Mouse (Mus musculus) heart, embryonic 15.5 days (tissue): ENCODE data around the gene Dnah5. TPM values are rescaled to one million over a fixed set of nuclear protein-coding genes. Genes with fewer than 3 reads are reported as not detected.

Experiments used
- ATAC-seq: fragments of 200-750 bp; cut with Nextera tagmentation; replicated peaks from 2 replicates; pipeline ENCODE4 v1.8.0; 2017; ENCODE audit warnings: low read depth, moderate TSS enrichment; ENCODE audit not compliant: insufficient number of reproducible peaks, insufficient read depth, low FRiP score
- H3K27ac ChIP-seq: fragments of 300-500 bp; sonication (generic); 2 replicates; pipeline ENCODE4 v1.5.1; 2015; ENCODE audit warnings: mild to moderate bottlenecking, inconsistent platforms
- H3K27me3 ChIP-seq: fragments of 300-500 bp; sonication (generic); 2 replicates; pipeline ENCODE4 v1.6.1; 2015; ENCODE audit warnings: inconsistent platforms
- H3K36me3 ChIP-seq: fragments of 300-500 bp; sonication (generic); 2 replicates; pipeline ENCODE4 v1.6.1; 2015; ENCODE audit warnings: mild to moderate bottlenecking, inconsistent platforms
- H3K4me1 ChIP-seq: fragments of 300-500 bp; sonication (generic); replicated peaks from 2 replicates; pipeline ENCODE4 v1.6.1; 2015; ENCODE audit warnings: inconsistent platforms
- H3K4me2 ChIP-seq: fragments of 300-500 bp; sonication (generic); 2 replicates; pipeline ENCODE4 v1.6.1; 2015; ENCODE audit warnings: inconsistent platforms, mild to moderate bottlenecking, moderate library complexity
- H3K4me3 ChIP-seq: fragments of 300-500 bp; sonication (generic); 2 replicates; pipeline ENCODE4 v1.5.1; 2015; ENCODE audit warnings: mild to moderate bottlenecking, inconsistent platforms
- H3K9ac ChIP-seq: fragments of 300-500 bp; sonication (generic); 2 replicates; pipeline ENCODE4 v1.6.1; 2015; ENCODE audit warnings: mild to moderate bottlenecking, inconsistent platforms
- H3K9me3 ChIP-seq: fragments of 300-500 bp; sonication (generic); replicated peaks from 2 replicates; pipeline ENCODE4 v1.6.1; 2016; ENCODE audit warnings: inconsistent platforms
- WGBS: fragments of 180-500 bp; shearing (Covaris S2); methylation state at CpG from one replicate; pipeline ENCODE4 v1.1.7; 2015; ENCODE audit warnings: mixed read lengths; 5-methylcytosine and 5-hydroxymethylcytosine counted together
- polyA plus RNA-seq: library from polyadenylated mRNA; unstranded; fragments of >200 nt; fragmentation: Nextera tagmentation; extraction: Ambion mirVana; gene quantifications from 2 replicates; pipeline ENCODE4 v1.2.1, GENCODE M21; 2015

Gene Dnah5
- polyA plus RNA-seq, 1 experiment from 2014 or later: 0.03 TPM

- Histone ChIP-seq H3K36me3 (no peaks in the 10 kb centered on the region), H3K27me3 (no peaks in the 10 kb centered on the region), H3K4me3 (no peak overlapping the region), H3K4me2 (no peak overlapping the region), H3K9me3 (no peaks in the 10 kb centered on the region), H3K4me1 (no peaks in the 10 kb centered on the region), H3K9ac (no peak overlapping the region), H3K27ac (no peak overlapping the region)
- no peak for ATAC-seq
- WGBS: 79% methylated on average over 2 of the region's 2 CpGs
Measured at GRCm38 (mm10) chr15:28307884-28308283, 104.3 kb downstream of the Dnah5 start.

GRCm38 (mm10) chr15:28310516-28310915, 107.0 kb downstream of the Dnah5 start:
- Histone ChIP-seq H3K9me3 (no peaks in the 10 kb centered on the region), H3K4me2 (no peak overlapping the region), H3K27ac (no peak overlapping the region), H3K27me3 (no peaks in the 10 kb centered on the region), H3K36me3 (no peaks in the 10 kb centered on the region), H3K9ac (no peak overlapping the region), H3K4me1 (no peaks in the 10 kb centered on the region), H3K4me3 (no peak overlapping the region)
- 58% methylated on average over 4 of the region's 4 CpGs for WGBS
- no peak for ATAC-seq

- Histone ChIP-seq H3K4me2 (no peak overlapping the region), H3K27ac (no peak overlapping the region), H3K27me3 (0 out of 2 replicates have a peak, but pooled peaks cover 4% of the 10 kb centered on the region), H3K4me3 (no peak overlapping the region), H3K9ac (no peak overlapping the region), H3K36me3 (no peaks in the 10 kb centered on the region), H3K4me1 (no peaks in the 10 kb centered on the region), H3K9me3 (no peaks in the 10 kb centered on the region)
- no peak for ATAC-seq
- 69% methylated on average over 14 of the region's 14 CpGs for WGBS
Measured at GRCm38 (mm10) chr15:28313451-28313850, 109.9 kb downstream of the Dnah5 start.

- Histone ChIP-seq H3K27ac (no peak overlapping the region), H3K36me3 (no peaks in the 10 kb centered on the region), H3K27me3 (0 out of 2 replicates have a peak, but pooled peaks cover 4% of the 10 kb centered on the region), H3K4me2 (no peak overlapping the region), H3K4me3 (no peak overlapping the region), H3K9ac (no peak overlapping the region), H3K4me1 (no peaks in the 10 kb centered on the region), H3K9me3 (no peaks in the 10 kb centered on the region)
- ATAC-seq: no peak
- 23% methylated on average over 6 of the region's 6 CpGs for WGBS
Measured at GRCm38 (mm10) chr15:28315812-28316528, 112.4 kb downstream of the Dnah5 start.

GRCm38 (mm10) chr15:28322533-28322932, 119.0 kb downstream of the Dnah5 start:
- WGBS: 80% methylated on average over 7 of the region's 7 CpGs

GRCm38 (mm10) chr15:28326985-28327384, 123.4 kb downstream of the Dnah5 start:
- no peaks in the 10 kb centered on the region for H3K9me3 ChIP-seq
- H3K4me3 ChIP-seq: no peak overlapping the region
- 78% methylated on average over 7 of the region's 7 CpGs for WGBS
- H3K4me1 ChIP-seq: no peaks in the 10 kb centered on the region
- no peak overlapping the region for H3K4me2 ChIP-seq
- H3K27ac ChIP-seq: no peak overlapping the region
- no peaks in the 10 kb centered on the region for H3K36me3 ChIP-seq
- no peak for ATAC-seq
- H3K27me3 ChIP-seq: no peaks in the 10 kb centered on the region
- no peak overlapping the region for H3K9ac ChIP-seq

More at GRCm38 (mm10) chr15:28322533-28322932, 119.0 kb downstream of the Dnah5 start:
- H3K9ac ChIP-seq: no peak overlapping the region
- no peaks in the 10 kb centered on the region for H3K36me3 ChIP-seq
- no peak for ATAC-seq
- no peaks in the 10 kb centered on the region for H3K4me1 ChIP-seq
- no peaks in the 10 kb centered on the region for H3K27me3 ChIP-seq
- H3K9me3 ChIP-seq: no peaks in the 10 kb centered on the region
- no peak overlapping the region for H3K4me3 ChIP-seq
- H3K27ac ChIP-seq: no peak overlapping the region
- no peak overlapping the region for H3K4me2 ChIP-seq

GRCm38 (mm10) chr15:28327441-28327840, 123.9 kb downstream of the Dnah5 start:
- ATAC-seq: no peak
- no peaks in the 10 kb centered on the region for H3K9me3 ChIP-seq
- WGBS: 81% methylated on average over 9 of the region's 9 CpGs
- no peak overlapping the region for H3K27ac ChIP-seq
- H3K4me2 ChIP-seq: no peak overlapping the region
- H3K4me1 ChIP-seq: no peaks in the 10 kb centered on the region
- no peak overlapping the region for H3K9ac ChIP-seq
- no peak overlapping the region for H3K4me3 ChIP-seq
- no peaks in the 10 kb centered on the region for H3K27me3 ChIP-seq
- no peaks in the 10 kb centered on the region for H3K36me3 ChIP-seq

- Histone ChIP-seq H3K4me2 (no peak overlapping the region), H3K4me1 (no peaks in the 10 kb centered on the region), H3K27me3 (no peaks in the 10 kb centered on the region), H3K27ac (no peak overlapping the region), H3K4me3 (no peak overlapping the region), H3K9ac (no peak overlapping the region), H3K36me3 (no peaks in the 10 kb centered on the region), H3K9me3 (no peaks in the 10 kb centered on the region)
- 44% methylated on average over 4 of the region's 4 CpGs for WGBS
- ATAC-seq: no peak
Measured at GRCm38 (mm10) chr15:28341151-28341550, 137.6 kb downstream of the Dnah5 start.

GRCm38 (mm10) chr15:28367561-28367960, 164.0 kb downstream of the Dnah5 start:
- Histone ChIP-seq H3K4me1 (no peaks in the 10 kb centered on the region), H3K9ac (no peak overlapping the region), H3K27ac (no peak overlapping the region), H3K4me3 (no peak overlapping the region), H3K27me3 (no peaks in the 10 kb centered on the region), H3K36me3 (no peaks in the 10 kb centered on the region), H3K9me3 (no peaks in the 10 kb centered on the region), H3K4me2 (no peak overlapping the region)
- ATAC-seq: no peak
- WGBS: 62% methylated on average over 11 of the region's 11 CpGs

GRCm38 (mm10) chr15:28370431-28370830, 166.9 kb downstream of the Dnah5 start:
- no peak overlapping the region for H3K4me3 ChIP-seq
- H3K27me3 ChIP-seq: no peaks in the 10 kb centered on the region
- H3K4me2 ChIP-seq: no peak overlapping the region
- H3K36me3 ChIP-seq: no peaks in the 10 kb centered on the region
- H3K27ac ChIP-seq: no peak overlapping the region
- ATAC-seq: no peak
- H3K9ac ChIP-seq: no peak overlapping the region
- no peaks in the 10 kb centered on the region for H3K9me3 ChIP-seq
- H3K4me1 ChIP-seq: no peaks in the 10 kb centered on the region
- 75% methylated on average over 6 of the region's 6 CpGs for WGBS

GRCm38 (mm10) chr15:28371506-28371905, 168.0 kb downstream of the Dnah5 start:
- Histone ChIP-seq H3K36me3 (no peaks in the 10 kb centered on the region), H3K4me1 (no peaks in the 10 kb centered on the region), H3K4me2 (no peak overlapping the region), H3K27ac (no peak overlapping the region), H3K9ac (no peak overlapping the region), H3K27me3 (no peaks in the 10 kb centered on the region), H3K4me3 (no peak overlapping the region), H3K9me3 (no peaks in the 10 kb centered on the region)
- no peak for ATAC-seq
- 58% methylated on average over 2 of the region's 2 CpGs for WGBS

- no peak overlapping the region for H3K4me3 ChIP-seq
- H3K27me3 ChIP-seq: no peaks in the 10 kb centered on the region
- H3K4me2 ChIP-seq: no peak overlapping the region
- H3K27ac ChIP-seq: no peak overlapping the region
- H3K4me1 ChIP-seq: no peaks in the 10 kb centered on the region
- no peaks in the 10 kb centered on the region for H3K9me3 ChIP-seq
- WGBS: 77% methylated on average over 1 of the region's 1 CpGs
- no peak for ATAC-seq
- H3K9ac ChIP-seq: no peak overlapping the region
- H3K36me3 ChIP-seq: no peaks in the 10 kb centered on the region
Measured at GRCm38 (mm10) chr15:28374394-28374793, 170.8 kb downstream of the Dnah5 start.
